Mouse (Mus musculus) neural tube, embryonic 13.5 days (tissue): ENCODE results near the gene Gabarap. TPM values are rescaled to one million over a fixed set of nuclear protein-coding genes. Genes with fewer than 3 reads are reported as not detected.
A peak's percentile ranks its signal among the peaks of the same experiment; 100 is the strongest.

ENCODE experiments used
- ATAC-seq: fragments of 200-750 bp; cut with Nextera tagmentation; 2 replicates; pipeline ENCODE4 v1.8.0; 2017; ENCODE audit warnings: low read depth, mild to moderate bottlenecking, moderate TSS enrichment, moderate library complexity
- H3K27ac ChIP-seq: fragments of 300-500 bp; sonication (generic); replicated peaks from 2 replicates; pipeline ENCODE4 v1.5.1; 2015; ENCODE audit warnings: moderate library complexity, mild to moderate bottlenecking, inconsistent platforms
- H3K27me3 ChIP-seq: fragments of 300-500 bp; sonication (generic); 2 replicates; pipeline ENCODE4 v1.6.1; 2015; ENCODE audit warnings: mild to moderate bottlenecking, inconsistent platforms
- H3K36me3 ChIP-seq: fragments of 300-500 bp; sonication (generic); 2 replicates; pipeline ENCODE4 v1.6.1; 2015; ENCODE audit warnings: mild to moderate bottlenecking, inconsistent platforms
- H3K4me1 ChIP-seq: fragments of 300-500 bp; sonication (generic); replicated peaks from 2 replicates; pipeline ENCODE4 v1.6.1; 2015; ENCODE audit warnings: inconsistent platforms
- H3K4me2 ChIP-seq: fragments of 300-500 bp; sonication (generic); 2 replicates; pipeline ENCODE4 v1.6.1; 2015; ENCODE audit warnings: inconsistent platforms, mild to moderate bottlenecking, moderate library complexity
- H3K4me3 ChIP-seq: fragments of 300-500 bp; sonication (generic); 2 replicates; pipeline ENCODE4 v1.5.1; 2015; ENCODE audit warnings: mild to moderate bottlenecking, inconsistent platforms
- H3K9ac ChIP-seq: fragments of 300-500 bp; sonication (generic); 2 replicates; pipeline ENCODE4 v1.6.1; 2015; ENCODE audit warnings: moderate library complexity, mild to moderate bottlenecking, inconsistent platforms
- H3K9me3 ChIP-seq: fragments of 300-500 bp; sonication (generic); 2 replicates; pipeline ENCODE4 v1.6.1; 2016; ENCODE audit warnings: inconsistent platforms
- WGBS: fragments of 180-500 bp; shearing (Covaris S2); methylation state at CpG from one replicate; pipeline ENCODE4 v1.1.7; 2015; 5-methylcytosine and 5-hydroxymethylcytosine counted together
- polyA plus RNA-seq: library from polyadenylated mRNA; unstranded; fragments of >200 nt; fragmentation: Nextera tagmentation; extraction: Ambion mirVana; gene quantifications from 2 replicates; pipeline ENCODE4 v1.2.1, GENCODE M21; 2015

Gabarap gene
- polyA plus RNA-seq, 1 experiment from 2014 or later = 746 TPM

DNA sequence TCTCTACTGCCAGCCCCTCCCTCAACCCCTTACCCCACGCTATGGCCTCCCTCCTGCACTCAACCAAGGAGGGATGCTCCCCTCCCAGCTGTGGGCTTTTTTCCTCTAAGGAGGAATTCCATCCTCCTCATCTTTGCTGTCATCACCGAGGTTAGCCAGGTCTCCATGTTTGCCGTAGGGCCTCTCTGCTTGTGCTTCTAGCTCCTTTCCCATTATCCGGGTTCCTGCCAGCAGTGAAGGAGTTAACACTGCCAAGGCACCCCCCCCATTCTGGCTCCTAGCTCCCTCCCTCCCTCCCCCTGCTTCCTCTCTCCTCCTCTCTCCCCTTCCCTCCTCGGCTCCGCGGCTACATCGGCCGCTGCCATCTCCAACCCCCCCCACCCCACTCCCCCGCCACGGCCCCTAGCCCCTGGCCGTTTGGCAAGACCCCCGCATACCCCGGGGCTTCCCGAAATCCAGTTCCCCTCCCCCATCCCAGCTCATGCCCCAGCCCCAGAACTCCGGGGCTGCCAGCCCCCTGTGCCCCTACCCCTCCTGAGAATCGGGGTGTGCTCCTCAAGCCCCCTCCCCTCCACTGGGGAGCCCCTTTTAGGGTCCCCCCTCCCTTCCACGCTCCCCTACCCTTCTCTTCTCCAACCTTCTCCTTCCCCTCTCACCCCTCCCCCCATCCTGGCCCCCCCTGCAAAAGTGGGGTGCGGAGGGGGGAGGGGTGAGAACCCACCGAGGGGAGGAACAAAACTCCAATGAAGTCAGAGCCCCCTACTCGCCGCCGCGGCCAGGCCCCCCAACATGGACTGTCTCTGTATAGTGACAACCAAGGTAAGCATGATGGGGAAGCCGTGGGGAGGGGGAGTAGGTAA is 27.4 kb downstream of the Gabarap start:
- Histone ChIP-seq H3K4me3 (peak overlapping the region; percentile 79), H3K9ac (peak overlapping the region; percentile 98), H3K4me1 (peaks cover 70% of the 10 kb centered on the region), H3K4me2 (peak overlapping the region; percentile 79), H3K9me3 (no peaks in the 10 kb centered on the region), H3K36me3 (peaks cover 9% of the 10 kb centered on the region), H3K27ac (peak overlapping the region; percentile 96), H3K27me3 (no peaks in the 10 kb centered on the region)
- no peak for ATAC-seq
- 2% methylated on average over 25 of the region's 25 CpGs for WGBS

DNA sequence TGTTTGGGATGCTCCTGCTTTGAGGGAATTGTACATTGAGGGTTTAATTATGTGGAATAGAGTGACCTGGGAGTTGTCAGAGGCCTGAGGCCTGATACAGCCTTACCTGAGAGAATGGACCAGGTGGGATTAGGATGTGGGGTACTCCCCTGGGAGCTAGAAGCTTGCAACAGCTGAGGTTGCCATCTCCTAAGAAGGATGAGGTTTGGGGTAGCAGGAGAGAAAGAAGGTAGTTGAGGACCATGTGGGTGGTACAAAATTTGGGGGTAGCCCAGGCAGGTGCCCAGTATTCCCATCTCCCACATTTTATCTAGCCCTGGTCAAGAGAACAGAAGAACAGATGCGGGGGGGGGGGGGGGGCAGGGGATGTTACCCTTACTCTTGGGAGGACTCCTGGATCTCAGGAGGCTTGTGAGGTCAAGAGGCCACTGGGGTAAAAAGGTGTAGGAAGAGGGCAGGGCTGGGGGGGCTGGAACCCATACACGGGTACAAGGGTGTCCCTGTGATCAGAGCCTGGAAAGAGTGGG is 28.6 kb downstream of the Gabarap start:
- WGBS = 31% methylated on average over 2 of the region's 2 CpGs
- Histone ChIP-seq H3K36me3 (no peaks in the 10 kb centered on the region), H3K9ac (peak overlapping the region; percentile 98), H3K4me2 (peak overlapping the region; percentile 79), H3K4me3 (peak overlapping the region; percentile 79), H3K27ac (peak overlapping the region; percentile 96), H3K9me3 (no peaks in the 10 kb centered on the region), H3K27me3 (no peaks in the 10 kb centered on the region), H3K4me1 (peaks cover 73% of the 10 kb centered on the region)
- ATAC-seq = no peak

DNA sequence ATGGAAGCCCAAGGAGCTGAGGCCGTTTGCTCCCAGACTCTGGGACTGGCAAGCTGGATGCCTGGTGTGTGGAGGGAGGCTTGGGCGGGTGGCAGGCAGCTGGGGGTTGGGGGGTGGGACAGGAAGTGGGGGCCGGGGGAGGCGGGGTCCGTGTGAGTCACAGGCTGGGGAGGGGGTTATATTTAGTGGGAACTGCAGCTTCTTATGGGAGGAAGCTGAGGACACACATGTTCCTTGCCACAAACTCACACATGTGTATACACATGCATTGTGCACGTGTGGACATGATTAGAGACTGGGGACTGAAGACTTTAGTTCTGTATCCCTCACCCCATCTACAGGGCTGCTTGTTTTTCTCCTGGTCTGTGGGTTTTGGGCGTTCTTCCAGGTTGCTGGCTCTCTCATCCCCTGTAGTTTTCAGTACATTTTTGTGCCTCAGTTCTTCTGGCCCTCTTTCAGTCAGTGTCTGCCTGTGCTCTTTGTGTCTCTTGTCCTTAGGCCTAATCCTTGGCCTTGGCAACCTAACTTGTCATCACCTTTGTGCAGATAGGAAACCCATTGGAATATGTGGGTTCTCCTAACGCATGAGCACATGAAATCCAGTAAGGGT is 29.2 kb downstream of the Gabarap start:
- Histone ChIP-seq H3K27me3 (no peaks in the 10 kb centered on the region), H3K36me3 (no peaks in the 10 kb centered on the region), H3K9me3 (no peaks in the 10 kb centered on the region), H3K27ac (peak overlapping the region; percentile 96), H3K4me2 (peak overlapping the region; percentile 79), H3K4me3 (peak overlapping the region; percentile 79), H3K4me1 (peaks cover 73% of the 10 kb centered on the region), H3K9ac (peak overlapping the region; percentile 98)
- 18% methylated on average over 8 of the region's 8 CpGs for WGBS
- ATAC-seq = no peak

DNA sequence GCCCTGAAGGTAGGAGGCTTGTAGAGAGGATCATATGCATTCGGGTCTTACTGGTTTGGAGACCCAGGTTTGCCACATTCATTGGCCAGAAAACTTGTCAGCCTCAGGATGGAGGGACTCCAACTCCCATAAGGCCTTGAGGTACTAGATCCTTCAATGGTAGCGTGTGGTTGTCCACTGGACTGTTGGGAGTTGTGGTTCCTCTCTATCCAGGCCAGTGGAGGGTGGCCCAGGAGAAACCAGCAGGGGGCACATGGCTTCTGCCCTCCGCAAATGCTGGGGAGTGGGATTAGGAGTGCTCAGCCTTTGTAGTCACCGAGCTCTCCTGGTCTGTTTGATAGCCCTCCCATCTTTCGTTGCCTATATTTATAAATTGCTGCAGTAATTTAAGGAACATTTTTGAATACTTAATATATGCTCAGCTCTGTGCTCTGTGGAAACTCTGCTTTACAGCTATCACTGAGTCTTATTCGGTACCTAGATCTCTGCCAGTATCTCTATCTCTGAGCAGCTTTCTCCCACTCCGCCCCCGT is 29.9 kb downstream of the Gabarap start:
- Histone ChIP-seq H3K27me3 (no peaks in the 10 kb centered on the region), H3K36me3 (no peaks in the 10 kb centered on the region), H3K4me3 (peak overlapping the region; percentile 79), H3K27ac (peak overlapping the region; percentile 96), H3K4me1 (peaks cover 80% of the 10 kb centered on the region), H3K9me3 (no peaks in the 10 kb centered on the region), H3K9ac (peak overlapping the region; percentile 98), H3K4me2 (peak overlapping the region; percentile 79)
- 2% methylated on average over 8 of the region's 8 CpGs for WGBS
- peak; percentile 76 for ATAC-seq

DNA sequence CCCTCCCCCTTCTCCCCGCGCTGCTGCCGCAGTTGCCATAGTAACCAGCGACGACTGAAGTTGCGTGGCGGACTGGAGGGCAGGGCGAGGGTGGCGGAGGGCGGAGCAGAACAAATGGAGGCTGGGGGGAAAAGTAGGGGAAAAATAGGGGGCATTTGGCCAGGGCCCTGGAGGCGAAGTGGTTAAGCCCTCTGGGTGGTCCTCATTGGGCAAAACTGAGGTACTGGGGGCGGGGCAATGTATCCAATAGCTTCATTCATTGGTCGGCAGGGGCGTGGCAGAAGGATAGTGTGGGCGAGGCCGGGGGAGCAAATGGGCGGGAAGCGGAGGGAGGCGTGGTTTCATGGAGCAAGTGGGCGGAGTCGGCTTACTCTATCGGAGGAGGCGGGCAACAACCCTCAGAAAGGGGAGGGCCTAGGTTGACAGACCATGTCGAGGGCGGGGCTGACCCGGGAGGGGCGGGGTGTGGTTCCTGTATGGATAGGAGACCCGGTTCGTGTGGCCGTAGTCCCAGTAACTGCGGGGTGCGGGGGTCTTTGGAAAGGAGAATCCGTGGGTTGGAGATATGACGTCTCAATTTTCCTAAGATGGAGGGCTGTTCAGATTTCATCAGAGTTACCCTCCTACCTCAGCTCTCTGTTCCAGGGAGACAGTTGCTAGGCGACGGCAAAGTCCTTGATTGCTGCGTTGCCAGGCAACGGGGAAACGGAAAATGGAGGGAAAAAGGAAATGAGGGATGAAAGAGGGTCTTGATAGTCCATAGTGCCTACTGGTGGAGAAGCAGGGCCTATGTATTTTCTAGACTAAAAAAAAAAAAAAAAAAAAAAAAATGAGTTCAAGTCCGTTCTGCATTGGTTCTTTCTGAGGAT is 30.6 kb downstream of the Gabarap start:
- peak overlapping the region; percentile 96 for H3K27ac ChIP-seq
- WGBS = 1% methylated on average over 40 of the region's 40 CpGs

DNA sequence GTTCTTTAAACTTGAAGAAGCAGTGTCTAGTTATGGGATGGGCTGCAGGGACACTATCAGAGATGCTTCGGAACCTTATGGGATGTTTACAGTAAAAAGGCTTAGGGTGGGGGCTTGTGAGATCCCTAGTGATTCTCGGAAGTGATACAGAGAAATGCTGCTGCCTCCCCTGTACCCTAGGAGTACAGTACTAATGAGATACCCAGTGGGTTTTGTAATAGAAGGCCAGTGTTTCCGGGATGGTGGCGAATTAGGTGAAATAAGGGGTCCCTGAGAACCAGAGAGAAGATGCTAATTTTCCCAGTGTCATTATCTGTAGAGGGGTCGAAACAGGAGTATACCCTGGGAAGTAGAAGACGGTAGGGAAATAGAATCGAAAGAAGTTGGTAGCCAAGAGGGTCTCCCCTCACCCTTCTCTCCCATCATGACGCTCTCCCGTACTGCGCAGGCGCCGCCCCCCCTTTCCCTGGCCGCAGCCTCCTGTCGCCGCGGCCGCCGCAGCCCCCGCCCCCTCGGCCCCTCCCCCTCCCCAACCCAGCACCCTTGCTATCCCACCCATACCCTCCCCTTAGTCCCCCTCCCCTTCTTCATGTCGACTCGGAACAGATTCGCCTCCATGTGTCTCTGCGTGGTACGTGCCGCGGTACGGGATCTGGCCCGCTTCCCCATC is 32.7 kb downstream of the Gabarap start:
- Histone ChIP-seq H3K27me3 (no peaks in the 10 kb centered on the region), H3K4me1 (peaks cover 94% of the 10 kb centered on the region), H3K9me3 (no peaks in the 10 kb centered on the region), H3K4me2 (peak overlapping the region; percentile 70), H3K36me3 (no peaks in the 10 kb centered on the region), H3K4me3 (peak overlapping the region; percentile 39), H3K27ac (peak overlapping the region; percentile 79), H3K9ac (peak overlapping the region; percentile 71)
- 7% methylated on average over 23 of the region's 29 CpGs for WGBS
- no peak for ATAC-seq

More for the DNA sequence above, 30.6 kb downstream of the Gabarap start:
- Histone ChIP-seq H3K9me3 (no peaks in the 10 kb centered on the region), H3K4me3 (peak overlapping the region; percentile 79), H3K4me1 (peaks cover 87% of the 10 kb centered on the region), H3K9ac (peak overlapping the region; percentile 98), H3K36me3 (no peaks in the 10 kb centered on the region), H3K27me3 (no peaks in the 10 kb centered on the region), H3K4me2 (peak overlapping the region; percentile 79)
- peak; percentile 78 for ATAC-seq

DNA sequence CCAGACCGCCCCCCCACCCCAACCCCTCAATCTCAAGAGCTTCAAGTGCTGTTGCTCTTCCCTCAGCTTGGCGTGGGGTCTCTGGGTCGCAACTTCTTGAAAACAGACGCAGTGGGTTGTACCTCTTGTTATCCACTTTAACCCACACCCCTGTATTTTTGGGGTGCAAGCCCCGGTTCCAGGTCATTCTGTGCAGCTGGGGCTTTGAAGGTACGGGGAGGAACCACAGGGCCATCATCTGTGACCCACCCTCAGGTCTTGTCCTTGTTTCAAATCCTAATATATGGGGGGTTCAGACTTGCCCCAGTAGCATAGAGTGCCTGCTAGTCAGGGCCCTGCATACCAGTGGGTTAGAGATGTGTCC is 33.2 kb downstream of the Gabarap start:
- Histone ChIP-seq H3K4me2 (peak overlapping the region; percentile 70), H3K4me3 (peak overlapping the region; percentile 39), H3K4me1 (peaks cover 94% of the 10 kb centered on the region), H3K27ac (peak overlapping the region; percentile 79), H3K9me3 (no peaks in the 10 kb centered on the region), H3K36me3 (no peaks in the 10 kb centered on the region), H3K27me3 (no peaks in the 10 kb centered on the region), H3K9ac (peak overlapping the region; percentile 71)
- ATAC-seq = no peak
- WGBS = 14% methylated on average over 6 of the region's 6 CpGs

DNA sequence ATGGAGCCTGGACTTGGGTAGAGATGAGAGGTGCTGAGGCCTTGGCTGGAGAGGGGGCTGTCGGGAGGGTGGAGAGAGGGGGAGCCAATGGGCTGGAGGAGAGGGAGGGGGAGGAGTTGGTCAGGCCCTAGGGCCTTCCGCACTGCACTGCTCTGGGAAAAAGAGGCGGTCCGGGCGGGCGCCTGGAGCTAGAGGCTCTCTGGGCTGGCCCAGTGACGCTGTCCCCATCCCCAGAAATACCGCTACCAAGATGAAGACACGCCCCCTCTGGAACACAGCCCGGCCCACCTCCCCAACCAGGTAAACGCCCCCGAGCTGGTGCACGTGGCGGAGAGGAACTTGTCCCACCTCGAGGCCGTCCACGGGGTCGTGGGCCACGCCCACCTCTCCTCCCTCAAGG is 35.7 kb downstream of the Gabarap start:
- H3K4me3 ChIP-seq = peak overlapping the region; percentile 32
- ATAC-seq = no peak
- H3K27ac ChIP-seq = peak overlapping the region; percentile 98
- peaks cover 96% of the 10 kb centered on the region for H3K4me1 ChIP-seq
- peaks cover 15% of the 10 kb centered on the region for H3K36me3 ChIP-seq
- no peaks in the 10 kb centered on the region for H3K9me3 ChIP-seq
- no peaks in the 10 kb centered on the region for H3K27me3 ChIP-seq
- WGBS = 3% methylated on average over 19 of the region's 19 CpGs
- peak overlapping the region; percentile 66 for H3K9ac ChIP-seq
- H3K4me2 ChIP-seq = peak overlapping the region; percentile 66

DNA sequence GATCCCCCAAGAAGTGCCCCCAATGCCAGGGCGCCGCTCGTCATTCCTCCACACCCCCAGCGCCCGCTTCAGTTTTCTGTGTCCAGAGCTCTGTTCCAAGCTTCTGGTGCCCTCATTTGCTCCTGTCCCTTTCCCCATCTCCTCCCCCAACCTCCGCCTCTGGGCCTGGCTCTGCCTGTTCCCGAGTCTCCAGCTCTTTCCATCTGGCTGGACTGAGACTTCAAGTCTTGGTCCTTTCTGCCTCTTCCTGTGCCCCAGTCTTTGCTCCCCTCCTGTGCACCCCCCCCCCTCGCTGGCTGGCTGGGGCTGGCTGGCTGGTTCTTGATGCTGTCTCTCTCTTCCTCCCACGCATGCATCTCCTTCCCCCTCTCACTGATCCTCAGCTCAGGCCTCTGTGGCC is 36.5 kb downstream of the Gabarap start:
- Histone ChIP-seq H3K27ac (peak overlapping the region; percentile 98), H3K4me1 (peaks cover 89% of the 10 kb centered on the region), H3K9me3 (no peaks in the 10 kb centered on the region), H3K4me2 (peak overlapping the region; percentile 66), H3K4me3 (peak overlapping the region; percentile 32), H3K36me3 (peaks cover 22% of the 10 kb centered on the region), H3K9ac (peak overlapping the region; percentile 66), H3K27me3 (no peaks in the 10 kb centered on the region)
- ATAC-seq = no peak
- WGBS = 40% methylated on average over 9 of the region's 9 CpGs

DNA sequence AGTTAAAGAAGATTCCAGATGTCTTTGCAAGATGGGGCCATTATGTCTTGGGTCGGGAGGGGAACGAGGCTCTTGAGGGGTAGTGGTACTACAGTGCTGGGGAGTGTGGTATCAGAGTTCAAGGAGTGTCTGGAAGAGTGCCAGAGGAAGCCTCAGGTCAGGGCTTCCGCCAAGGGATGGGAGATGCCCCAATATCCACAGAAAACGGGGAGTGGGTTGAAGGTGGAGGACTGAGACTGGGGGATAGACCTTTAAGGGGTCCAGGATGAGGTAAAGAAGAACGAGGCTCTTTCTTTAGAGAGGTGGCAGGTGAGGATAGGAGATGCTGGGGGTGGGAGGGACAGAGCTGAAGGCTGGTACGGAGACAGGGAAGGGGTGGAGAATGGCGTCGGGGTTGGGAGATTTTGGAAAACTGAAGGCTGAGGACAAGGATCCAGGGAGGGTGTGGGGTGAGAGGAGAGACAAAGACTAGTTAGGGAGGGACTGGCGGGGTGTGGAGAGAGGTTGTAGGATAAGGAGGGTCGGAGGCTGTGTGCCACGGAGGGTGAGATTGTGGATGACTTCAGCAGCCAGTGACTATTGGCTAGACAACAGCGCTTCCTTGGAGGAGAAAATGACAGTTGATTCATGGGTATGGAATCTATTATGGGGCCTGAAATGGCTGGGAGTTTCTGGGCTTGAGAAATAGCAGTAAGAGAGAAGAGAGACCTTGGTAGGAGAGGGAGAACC is 37.6 kb downstream of the Gabarap start:
- Histone ChIP-seq H3K4me2 (peak overlapping the region; percentile 66), H3K36me3 (peaks cover 32% of the 10 kb centered on the region), H3K9me3 (no peaks in the 10 kb centered on the region), H3K4me1 (peaks cover 77% of the 10 kb centered on the region), H3K27me3 (no peaks in the 10 kb centered on the region), H3K9ac (peak overlapping the region; percentile 66), H3K4me3 (peak overlapping the region; percentile 32), H3K27ac (peak overlapping the region; percentile 98)
- peak; percentile 12 for ATAC-seq
- 19% methylated on average over 12 of the region's 12 CpGs for WGBS
